Mouse (Mus musculus) thymus, adult 18-20 months (tissue): ENCODE results near the gene Nrip1.

Experiments used
- DNase-seq, 2 experiments: peaks; one replicate each; pipeline ENCODE4 v3.0.0; 2022; ENCODE audit warnings: mixed read lengths in 2 of 2

Gene Nrip1

DNA sequence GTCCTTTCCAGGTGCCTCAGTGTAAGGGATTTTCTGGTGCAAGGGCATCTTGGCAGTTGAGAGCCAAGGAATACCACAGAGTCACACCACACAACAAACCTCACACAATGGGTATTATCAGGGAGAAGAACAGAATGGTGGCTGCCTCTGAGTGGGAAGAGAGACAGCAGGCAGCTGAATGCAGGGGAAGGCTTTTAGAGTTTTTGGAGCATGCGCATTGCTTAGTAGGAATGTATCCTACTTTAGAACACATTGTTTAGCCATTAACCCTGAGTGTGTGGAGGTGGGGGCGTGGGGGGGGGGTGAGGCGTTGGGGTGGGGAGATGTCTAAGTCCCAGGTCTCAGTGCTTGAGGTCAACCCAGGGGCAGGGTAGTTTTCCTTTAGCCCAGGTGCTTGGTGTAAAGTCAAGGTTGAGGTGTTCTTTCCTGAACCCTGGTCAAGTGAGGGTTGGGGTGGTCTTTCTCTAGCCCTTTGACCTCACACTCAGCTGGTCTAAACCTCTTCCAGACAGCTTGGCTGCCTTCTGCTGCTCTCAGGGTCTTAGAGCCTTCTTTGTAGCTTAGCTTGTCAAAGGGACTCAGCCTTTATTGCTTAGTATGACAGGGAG is 28.8 kb downstream of the Nrip1 start:
- DNase-seq: no peak

DNA sequence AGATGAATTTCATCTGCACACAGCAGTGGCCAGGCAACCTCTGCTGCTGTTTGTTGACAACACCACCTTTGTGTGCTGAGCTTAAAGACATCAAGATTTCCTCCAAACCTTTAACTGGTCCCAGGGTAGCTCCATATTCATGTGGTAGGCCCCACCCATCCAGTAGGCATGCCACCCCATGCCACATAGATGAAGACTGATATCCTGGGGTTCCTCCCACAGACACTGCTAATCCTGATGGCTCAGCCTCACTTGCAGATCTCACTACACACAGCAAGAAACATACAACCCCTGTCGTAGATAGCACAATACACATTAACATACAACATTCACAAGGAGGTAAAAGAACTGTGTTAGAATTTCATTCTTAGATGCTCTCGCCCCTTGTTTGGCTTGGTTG is 29.6 kb downstream of the Nrip1 start:
- no peak for DNase-seq

DNA sequence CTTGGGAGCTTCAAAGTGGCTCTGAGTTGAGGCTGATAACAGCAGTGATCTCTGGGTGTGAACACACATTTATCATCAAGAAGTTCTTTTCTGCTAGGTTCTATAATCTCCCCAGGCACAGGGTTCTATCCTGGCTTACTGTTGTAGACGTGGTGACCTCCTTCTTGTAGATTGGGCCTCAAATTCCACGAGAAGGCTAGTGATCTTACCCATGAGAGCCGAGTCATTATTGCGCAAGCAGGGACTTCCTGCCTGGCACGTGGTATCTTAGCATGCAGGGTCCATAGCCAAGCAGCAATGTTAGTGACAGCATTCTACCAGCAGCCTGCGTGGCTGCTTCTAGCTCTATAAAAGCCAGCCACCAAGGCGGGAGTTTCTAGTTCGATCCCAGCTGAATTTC is 32.0 kb downstream of the Nrip1 start:
- no peak for DNase-seq

DNA sequence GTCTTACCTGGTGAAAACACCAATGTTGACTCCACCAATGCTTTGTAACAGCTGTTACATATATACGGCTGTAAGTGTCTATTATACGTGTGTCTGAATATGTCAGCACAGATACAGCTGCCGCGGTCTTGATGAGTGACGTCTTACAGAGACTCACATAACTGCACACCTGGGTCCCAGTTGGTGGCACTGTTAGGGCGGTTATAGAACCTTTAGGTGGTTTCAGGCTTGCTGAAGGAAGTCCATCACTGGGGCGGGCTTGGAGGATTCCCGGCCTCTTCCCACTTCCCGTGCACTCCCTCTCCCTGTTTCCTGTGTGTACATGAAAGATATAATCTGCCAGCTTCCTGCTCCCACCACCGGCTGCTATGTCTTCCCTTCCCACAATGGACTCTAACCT is 34.4 kb downstream of the Nrip1 start:
- no peak for DNase-seq

DNA sequence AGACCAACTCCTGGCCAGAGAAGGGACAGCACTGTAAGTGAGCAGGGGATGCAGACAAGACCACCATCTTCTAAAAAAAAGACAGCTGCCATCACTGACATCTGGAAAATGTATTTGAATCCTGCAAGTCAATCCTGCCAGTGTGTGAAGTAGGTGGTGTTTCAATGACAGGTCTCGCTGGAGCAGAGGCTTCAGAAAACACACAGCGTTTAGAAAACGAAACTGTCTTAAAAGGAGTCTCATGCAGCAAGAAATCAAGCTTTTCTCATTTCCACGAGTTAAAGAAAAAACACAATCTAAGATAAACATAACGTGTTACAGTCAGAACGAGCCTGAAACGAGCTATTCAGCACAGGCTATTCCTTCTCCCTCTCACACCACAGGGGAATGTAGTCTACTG is 36.3 kb downstream of the Nrip1 start:
- DNase-seq: no peak

DNA sequence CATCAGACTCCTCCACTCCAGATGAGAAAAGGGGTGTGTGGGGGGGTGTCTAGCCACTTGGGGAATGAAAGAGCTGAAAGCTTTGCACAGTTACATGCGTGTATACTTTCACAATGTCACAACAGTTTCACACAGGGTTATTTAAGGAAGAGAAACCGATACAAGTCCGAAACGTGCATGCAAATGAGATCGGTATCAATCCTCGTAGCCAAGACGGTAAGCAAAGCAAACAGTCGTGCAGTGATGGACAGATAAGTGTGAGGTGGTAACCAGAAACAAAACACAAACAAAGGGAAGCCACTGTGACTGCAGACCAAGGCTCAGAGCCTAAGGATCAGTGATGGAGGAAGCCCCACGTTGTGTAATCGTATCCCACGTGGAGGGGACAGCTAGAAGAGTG is 36.7 kb downstream of the Nrip1 start:
- no peak for DNase-seq

DNA sequence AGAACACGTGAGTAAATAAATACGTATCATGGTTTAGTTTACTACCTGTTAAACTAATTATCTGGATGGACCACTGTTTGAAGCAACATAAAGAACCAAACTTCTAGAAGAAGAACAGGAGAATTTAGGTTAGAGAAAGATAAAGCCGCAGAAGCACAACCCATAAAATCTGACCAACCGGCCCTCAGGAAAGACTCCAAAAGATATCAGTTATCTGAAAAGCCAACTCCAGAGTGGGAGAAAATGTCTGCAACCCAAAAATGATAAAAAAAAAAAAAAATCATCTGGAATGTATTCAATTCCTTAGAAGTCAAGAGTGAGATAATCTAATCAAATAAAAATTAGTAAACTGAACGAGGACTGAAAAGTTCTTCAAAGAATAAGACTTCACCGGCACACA is 37.7 kb downstream of the Nrip1 start:
- no peak for DNase-seq

DNA sequence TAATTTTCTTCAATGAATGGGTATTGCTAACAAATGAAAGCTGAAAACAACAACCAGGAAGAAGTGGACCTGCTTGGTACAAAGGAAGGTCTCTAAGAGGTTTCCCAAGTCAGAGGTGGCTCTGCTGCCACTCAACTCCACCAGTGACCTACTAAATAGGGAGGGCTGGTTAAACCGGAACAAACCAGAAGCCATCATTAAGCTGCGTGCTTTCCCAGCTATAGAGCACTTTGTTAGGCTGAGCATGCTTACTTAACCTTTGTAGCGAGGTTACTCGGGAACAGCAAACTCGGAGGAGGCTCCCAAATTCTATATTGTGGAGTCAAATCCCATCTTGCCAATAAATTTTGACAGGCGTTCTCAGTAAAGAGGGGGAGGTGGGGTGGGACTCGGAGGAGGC is 41.5 kb downstream of the Nrip1 start:
- no peak for DNase-seq

DNA sequence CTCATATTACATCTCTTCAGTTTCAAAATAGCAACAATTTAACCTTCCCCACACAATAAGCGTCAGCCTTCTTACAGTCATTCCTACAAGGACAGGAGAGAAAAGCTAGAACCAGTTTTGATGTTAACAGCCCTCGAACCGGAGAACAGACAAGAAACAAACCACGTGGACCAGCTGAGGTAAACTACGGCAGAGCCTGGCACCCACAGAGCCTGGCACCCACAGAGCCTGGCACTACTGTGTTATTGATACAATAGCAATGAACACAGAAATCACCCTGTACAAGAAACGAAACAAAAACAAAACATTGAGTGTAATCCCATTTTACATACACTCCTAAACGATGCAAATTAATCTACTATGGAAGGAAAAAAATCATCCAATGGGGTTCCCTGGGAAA is 42.4 kb downstream of the Nrip1 start:
- no peak for DNase-seq

DNA sequence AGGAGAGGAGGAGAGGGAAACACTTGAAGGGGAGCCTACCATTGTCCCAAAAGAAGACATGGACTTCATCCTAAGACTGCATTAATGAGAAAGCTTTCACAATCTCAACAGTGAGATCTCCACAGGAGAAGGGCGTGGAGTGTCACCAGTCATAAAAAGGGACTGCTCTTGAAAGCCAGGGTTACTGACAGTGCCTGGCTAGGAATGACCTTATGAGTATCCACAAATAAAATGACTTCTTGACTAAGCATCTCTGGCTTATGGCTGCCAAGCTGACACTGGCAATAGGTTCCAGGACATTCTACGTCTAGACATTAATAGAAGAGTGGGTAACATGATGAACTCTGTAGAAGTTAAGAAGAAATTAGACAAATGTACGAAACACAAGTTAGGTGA is 48.3 kb downstream of the Nrip1 start:
- no peak for DNase-seq

DNA sequence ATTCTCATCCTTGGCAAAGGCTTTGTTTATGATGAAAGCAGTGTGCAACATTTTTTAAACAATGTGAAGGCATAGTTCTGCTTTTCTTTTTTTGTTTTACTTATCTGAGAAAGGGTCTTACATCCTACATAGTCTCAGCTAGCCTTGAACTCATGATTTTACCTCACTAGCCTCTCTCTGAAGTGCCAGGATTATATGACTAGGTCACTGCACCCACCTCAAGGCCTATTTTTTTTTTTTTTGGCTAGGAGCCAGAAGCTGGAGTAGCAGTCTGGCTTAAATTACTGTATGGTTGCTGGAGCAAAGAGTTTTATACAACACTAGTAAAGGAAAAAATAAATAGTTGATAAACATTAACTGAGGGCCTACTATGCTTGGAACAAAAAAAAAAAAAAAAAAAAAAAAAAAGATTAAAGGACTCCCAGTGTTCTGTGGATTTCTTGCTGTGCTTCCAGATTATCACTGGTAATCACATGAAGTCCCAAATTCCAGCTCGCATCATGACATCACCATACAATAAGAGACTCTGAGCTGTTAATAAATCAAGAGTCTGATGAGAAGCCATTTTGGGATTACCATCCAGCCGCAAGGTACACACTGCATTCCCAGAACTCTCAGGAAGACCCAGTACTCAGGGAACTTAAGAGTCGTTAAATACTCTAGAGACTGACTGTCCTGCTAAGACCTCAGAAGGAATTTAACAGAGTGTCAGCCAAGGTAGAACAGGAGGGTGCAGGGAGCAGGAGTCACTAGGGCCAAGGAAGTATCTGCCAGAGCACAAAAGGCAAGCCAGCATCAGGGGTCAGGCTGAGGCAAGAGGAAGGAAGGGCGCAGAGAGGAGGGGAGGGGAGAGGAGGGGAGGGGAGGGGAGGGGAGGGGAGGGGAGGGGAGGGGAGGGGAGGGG is 49.0 kb downstream of the Nrip1 start:
- DNase-seq: no peak

DNA sequence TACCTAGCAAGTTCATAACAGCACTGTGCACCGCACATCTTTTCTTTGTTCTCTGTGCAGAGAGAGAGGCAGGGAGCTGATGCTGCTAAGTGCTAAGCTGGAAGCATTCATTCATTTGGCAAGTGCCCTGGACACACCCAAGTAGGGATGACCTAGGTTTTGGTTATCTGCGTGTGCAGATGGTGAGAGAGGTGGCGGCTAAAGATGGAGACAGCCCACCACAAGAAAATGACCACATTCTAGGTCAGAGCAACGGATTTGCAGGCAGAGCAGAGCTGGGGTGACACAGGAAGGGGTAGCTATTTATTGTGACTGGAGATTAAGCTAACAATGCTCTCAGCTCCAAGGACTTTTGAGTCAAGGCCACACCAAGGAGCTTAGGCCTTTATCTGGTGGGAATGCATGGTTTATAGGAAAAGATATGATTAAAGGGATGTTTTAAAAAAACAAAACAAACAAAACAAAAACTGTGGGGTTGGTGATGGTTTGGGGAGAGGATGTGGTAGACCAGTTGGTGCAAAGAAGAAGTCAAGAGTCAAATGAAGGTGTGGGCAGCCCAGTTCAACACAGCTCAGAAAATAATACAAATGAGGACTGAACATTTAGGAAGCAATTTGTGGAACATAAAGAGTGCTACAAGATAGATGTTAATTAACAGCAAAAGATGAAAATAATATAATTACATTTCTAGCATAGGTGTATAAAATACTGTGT is 49.9 kb downstream of the Nrip1 start:
- no peak for DNase-seq

DNA sequence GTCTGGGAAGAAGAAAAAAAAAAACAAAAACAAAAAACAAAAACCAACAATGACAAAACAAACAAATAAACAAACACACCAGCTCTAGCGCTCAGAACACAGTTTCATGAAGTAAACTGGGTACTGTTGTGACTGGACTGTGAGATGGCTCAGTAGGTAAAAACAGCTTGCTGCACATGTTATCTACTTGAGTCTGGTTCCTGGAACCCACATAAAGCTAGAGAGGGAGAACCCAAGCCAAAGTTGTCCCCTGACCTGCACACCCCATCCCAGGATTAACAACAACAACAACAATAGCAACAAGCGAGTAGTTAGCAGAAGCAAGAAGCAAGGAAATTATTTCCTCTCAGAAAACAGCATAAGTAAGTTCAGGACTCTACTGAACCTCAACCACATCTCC is 50.5 kb downstream of the Nrip1 start:
- no peak for DNase-seq

DNA sequence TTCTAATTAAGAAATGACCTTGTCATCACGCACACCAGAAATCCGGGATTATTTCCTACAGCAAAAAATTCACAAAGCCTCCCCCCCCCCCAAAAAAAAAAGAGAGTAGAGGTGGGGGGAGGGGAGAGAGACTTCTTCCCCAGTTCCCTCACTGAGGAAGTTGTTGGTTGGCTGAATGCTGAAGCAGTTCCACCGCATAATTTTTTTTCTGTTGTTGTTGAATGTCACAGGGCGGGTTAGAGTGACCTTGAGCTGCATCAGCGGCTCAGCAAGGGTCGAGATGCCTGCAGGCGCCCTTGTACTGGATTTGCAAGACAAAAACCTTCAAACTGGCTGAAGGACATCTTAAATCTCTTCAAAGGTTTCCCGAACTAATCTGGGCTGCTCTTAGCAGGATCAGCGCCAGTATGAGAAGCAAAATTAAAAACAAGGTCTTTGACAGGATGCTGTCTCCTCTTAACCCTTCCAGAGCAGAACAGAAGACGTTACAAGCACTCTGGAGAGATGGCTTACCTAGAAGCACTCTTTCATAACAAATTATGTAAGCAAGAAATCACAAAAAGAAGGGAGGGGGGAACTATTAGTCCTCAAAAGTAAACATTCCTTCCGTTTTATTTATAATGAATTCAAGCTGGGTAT is 52.0 kb downstream of the Nrip1 start:
- DNase-seq: no peak

DNA sequence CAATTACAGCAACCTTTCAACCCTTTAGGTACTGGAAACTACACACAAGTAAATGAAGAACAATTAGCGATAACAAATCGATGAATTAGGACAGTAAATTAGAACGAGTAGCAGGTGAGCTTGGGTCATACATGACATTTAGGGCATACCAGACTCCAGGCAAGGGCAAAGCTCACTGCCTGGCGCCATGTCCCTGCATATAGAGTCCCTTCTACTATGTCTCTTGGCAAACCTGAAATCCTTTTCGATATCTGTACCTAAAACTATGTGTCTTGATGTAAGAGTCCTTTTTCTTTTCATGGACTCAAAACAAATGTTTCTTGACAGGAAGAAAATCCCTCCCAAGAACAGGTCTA is 53.5 kb downstream of the Nrip1 start:
- DNase-seq: no peak

DNA sequence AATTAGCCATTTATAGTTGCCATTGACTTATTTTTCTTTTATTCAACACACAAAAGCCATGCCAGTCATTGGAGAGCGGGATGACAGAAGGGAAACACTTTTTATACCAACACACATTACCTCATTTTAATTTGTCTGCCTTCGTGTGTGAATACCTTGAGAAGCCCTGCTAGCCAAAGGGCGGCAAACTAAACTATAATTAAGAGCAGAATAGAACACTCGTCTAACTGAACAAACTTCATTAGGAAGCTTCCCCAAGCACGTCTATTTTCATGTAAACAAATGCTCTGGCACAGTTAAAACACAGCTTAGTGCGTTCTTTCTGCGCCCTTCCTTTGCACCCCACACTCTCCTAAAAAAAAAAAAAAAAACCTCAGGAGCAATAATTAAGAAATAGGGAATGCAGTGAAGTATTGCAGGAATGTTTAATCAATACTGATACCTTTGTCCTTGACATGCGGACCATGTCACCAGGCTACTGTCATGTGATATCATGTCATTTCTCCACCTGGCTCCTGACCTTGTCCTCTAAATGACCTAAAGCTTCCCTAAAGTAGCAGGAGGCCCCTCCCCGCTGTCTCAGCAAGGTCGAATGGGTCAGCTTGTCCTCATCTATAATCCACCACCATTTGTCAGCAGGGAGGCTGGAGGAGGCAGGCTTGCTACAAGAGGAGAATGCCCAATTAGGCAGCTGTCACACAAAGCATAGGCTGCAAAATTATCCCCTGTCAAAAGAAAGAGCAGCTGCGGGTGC is 54.1 kb downstream of the Nrip1 start:
- DNase-seq: no peak

DNA sequence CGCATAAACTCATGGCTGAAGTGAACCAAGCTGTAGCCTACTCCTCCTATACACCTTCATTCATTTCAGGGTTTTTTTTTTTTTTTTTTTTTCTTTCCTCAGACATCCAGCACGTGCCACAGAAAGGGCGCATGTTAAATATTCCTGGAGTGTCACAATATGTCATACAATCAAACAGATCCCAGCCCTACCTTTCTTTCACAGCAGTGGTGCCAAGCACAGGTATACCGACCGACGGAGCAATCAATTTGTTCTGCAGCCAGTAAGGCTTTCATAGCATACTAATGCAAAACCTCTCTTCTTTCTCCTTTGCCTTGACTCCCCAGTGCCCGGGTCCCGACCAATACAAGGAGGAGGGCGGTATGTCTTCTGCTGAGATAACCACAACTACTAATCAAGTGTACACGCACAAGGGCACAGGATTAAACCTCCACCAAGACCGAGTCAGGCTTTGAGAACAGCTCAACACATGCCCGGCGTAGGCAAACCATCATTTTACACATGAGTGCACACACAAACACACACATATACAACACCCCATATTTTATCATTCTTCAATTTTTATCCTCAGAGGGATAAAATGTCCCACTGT is 55.2 kb downstream of the Nrip1 start:
- DNase-seq: no peak

DNA sequence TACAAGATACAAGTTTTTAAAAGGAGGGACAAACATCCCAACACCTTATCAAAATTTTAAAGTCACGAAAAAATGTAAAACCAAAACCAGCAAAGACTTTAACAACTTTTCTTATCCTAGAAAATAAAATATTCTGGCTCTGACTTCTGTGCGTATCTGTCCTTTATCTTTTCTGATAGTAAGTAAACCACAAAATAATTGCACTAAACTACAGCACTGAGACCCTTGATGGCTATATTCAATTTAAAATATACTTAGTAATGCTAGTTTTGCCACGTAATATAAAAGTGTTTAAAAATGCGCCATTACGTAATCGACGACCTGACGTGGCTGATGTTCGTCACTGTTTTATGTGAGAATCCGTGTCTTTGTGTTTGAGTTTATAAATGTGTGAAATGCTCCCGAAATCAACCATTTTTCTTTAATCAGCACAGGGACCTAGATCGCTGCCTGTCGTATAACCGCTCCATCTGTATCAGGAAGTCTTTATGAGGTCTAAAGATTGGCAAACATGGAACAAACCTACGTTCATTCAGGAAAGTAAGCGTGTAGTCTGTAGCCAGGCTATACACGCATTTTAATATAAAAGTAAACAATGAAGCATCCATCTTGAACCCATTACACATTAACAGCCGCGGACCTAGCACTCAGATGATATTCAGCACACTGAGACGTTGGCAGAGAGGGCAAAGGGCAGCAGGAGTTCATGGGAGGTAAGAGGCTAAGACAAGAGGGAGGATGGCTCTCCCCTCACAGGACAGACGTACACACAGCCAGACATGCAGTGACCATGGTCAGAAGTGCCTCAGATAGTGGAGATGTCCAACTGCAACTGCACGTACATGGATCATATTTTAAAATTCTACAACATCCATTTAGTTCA is 56.4 kb downstream of the Nrip1 start:
- no peak for DNase-seq

DNA sequence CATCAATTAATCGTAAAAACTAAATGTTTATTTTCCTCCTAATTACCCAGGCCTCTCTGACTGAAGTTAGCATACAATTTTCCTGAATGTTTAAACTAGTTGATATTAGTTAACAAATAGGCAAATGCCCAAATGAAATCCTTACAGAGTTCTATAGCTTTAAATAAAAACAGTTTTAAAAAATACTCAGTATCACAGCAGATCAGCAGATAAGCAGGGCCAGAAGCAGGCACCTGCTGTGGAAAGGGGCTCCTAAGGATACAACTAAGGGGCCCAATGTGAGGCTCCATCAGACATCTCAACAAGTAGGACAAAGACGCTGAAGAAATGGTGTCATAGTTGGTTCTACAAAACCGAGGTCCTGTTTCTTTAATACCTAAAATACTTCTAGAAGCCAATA is 58.0 kb downstream of the Nrip1 start:
- no peak for DNase-seq

DNA sequence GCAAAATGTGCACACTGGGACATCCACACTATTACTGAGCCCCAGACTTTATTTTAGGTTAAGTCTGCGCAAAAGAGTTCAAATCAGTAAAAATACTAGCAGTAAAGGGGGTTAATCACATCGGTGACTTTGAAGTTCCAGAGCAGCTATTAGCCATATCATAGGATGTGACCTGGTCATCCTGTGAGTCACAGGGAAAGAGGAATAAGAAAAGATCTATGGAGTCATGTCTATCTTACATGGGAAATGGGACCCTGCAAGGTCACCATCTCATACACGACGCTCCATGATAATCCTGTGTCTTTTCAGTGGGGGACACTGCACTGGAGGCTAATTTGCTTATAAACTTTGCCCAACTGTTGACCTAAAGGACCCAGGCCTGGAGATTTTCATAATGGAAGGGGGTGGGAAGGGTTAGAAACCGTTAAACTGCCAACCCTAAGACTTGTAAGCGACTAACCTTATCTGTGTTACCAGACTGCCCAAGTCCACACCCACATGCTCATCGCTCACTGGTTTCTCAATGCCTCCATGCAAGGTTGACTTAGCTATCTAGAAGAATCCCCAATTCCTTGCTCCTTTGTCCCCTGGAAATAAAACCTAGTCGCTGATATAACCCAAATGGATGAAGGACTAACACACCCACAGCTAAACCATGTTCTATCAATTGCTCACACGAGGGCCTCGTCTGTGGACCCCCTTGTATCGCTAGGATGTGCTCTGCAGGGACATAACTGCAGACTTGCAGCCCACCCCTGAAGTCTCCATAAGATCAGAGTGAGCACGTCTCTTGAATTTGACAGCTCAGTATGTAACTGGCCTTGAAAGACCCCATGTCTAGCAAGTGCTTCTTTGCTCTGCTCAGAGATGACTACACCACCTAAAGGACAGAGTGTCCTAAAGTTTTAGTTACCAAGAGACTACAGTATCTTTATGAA is 59.3 kb downstream of the Nrip1 start:
- DNase-seq: no peak
